Mouse (Mus musculus) megakaryocyte, embryonic 14.5 days (primary cell): ENCODE measurements around the gene Cdca4.

ENCODE experiments used
- FLI1 ChIP-seq: IDR thresholded peaks from 2 replicates; pipeline ENCODE4 v1.6.1; 2012; ENCODE audit warnings: low read length, inconsistent platforms, mixed read lengths
- GATA1 ChIP-seq: IDR thresholded peaks from 3 replicates; pipeline ENCODE4 v1.6.1; 2012; ENCODE audit warnings: mixed read lengths, low read length, inconsistent platforms, borderline replicate concordance

GRCm38 (mm10) chr12:112877073-112877576 lies 47.9 kb upstream of the Cdca4 start:
- TF ChIP-seq GATA1 (no peak), FLI1 (no peak)
